Mouse (Mus musculus) testis, adult 2 months (tissue): ENCODE measurements around the gene Gm42372.

ENCODE experiments used
- CTCF ChIP-seq: fragments of 200-500 bp; IDR thresholded peaks from 2 replicates; pipeline ENCODE4 v1.5.1; 2012; ENCODE audit warnings: low read depth, mild to moderate bottlenecking, inconsistent platforms, low read length, moderate library complexity; ENCODE audit not compliant: control insufficient read depth, insufficient read depth, insufficient replicate concordance
- POLR2A ChIP-seq: fragments of 200-500 bp; IDR thresholded peaks from 2 replicates; pipeline ENCODE4 v1.6.1; 2012; ENCODE audit warnings: low read depth, mild to moderate bottlenecking, inconsistent platforms, low read length, moderate library complexity; ENCODE audit not compliant: control insufficient read depth

GRCm38 (mm10) chr7:16995345-16995744 is 12.5 kb downstream of the Gm42372 start:
- TF ChIP-seq POLR2A: no peak
- TF ChIP-seq CTCF: no peak
